Mouse (Mus musculus): ENCODE results near the gene Tpo.

Gene Tpo

GRCm38 (mm10) chr12:30077056-30077455 is 55.4 kb downstream of the Tpo start:
- DNase-seq (ENCODE audit: low read depth, low spot score): no peak

GRCm38 (mm10) chr12:30076316-30076715 is 56.1 kb downstream of the Tpo start:
- no peak for DNase-seq (ENCODE audit: low read depth, low spot score)

- no peak for DNase-seq (ENCODE audit: low read depth, low spot score)
These were observed 63.1 kb downstream of the Tpo start for GRCm38 (mm10) chr12:30069321-30069720.

- DNase-seq (ENCODE audit: low read depth, low spot score): no peak
These were observed 64.6 kb downstream of the Tpo start for GRCm38 (mm10) chr12:30067806-30068205.

- no peak for DNase-seq (ENCODE audit: low read depth, low spot score)
These were observed 70.3 kb downstream of the Tpo start for GRCm38 (mm10) chr12:30062118-30062505.

- no peak for DNase-seq (ENCODE audit: low read depth, low spot score)
These were observed 70.8 kb downstream of the Tpo start for GRCm38 (mm10) chr12:30061503-30062117.

- no peak for DNase-seq (ENCODE audit: low read depth, low spot score)
These were observed 74.4 kb downstream of the Tpo start for GRCm38 (mm10) chr12:30058044-30058443.

- DNase-seq (ENCODE audit: low read depth, low spot score): no peak
These were observed 77.5 kb downstream of the Tpo start for GRCm38 (mm10) chr12:30054761-30055540.

GRCm38 (mm10) chr12:30050235-30050634 is 82.2 kb downstream of the Tpo start:
- DNase-seq (ENCODE audit: low read depth, low spot score): peak; percentile 28

- DNase-seq (ENCODE audit: low read depth, low spot score): no peak
These were observed 82.6 kb downstream of the Tpo start for GRCm38 (mm10) chr12:30049818-30050217.

- DNase-seq (ENCODE audit: low read depth, low spot score): no peak
These were observed 83.6 kb downstream of the Tpo start for GRCm38 (mm10) chr12:30048848-30049247.

GRCm38 (mm10) chr12:30040150-30040549 is 92.3 kb downstream of the Tpo start:
- DNase-seq (ENCODE audit: low read depth, low spot score): no peak

- DNase-seq (ENCODE audit: low read depth, low spot score): no peak
These were observed 92.9 kb downstream of the Tpo start for GRCm38 (mm10) chr12:30039565-30039964.

GRCm38 (mm10) chr12:30036569-30037055 is 95.8 kb downstream of the Tpo start:
- no peak for DNase-seq (ENCODE audit: low read depth, low spot score)

- no peak for DNase-seq (ENCODE audit: low read depth, low spot score)
These were observed 96.4 kb downstream of the Tpo start for GRCm38 (mm10) chr12:30035841-30036568.

- DNase-seq (ENCODE audit: low read depth, low spot score): no peak
These were observed 97.0 kb downstream of the Tpo start for GRCm38 (mm10) chr12:30035406-30035805.

GRCm38 (mm10) chr12:30034681-30035080 is 97.7 kb downstream of the Tpo start:
- DNase-seq (ENCODE audit: low read depth, low spot score): no peak

- no peak for DNase-seq (ENCODE audit: low read depth, low spot score)
These were observed 101.9 kb downstream of the Tpo start for GRCm38 (mm10) chr12:30030571-30030970.

GRCm38 (mm10) chr12:30029111-30029510 is 103.3 kb downstream of the Tpo start:
- no peak for DNase-seq (ENCODE audit: low read depth, low spot score)

- no peak for DNase-seq (ENCODE audit: low read depth, low spot score)
These were observed 104.6 kb downstream of the Tpo start for GRCm38 (mm10) chr12:30027721-30028340.

GRCm38 (mm10) chr12:30024264-30024825 is 108.1 kb downstream of the Tpo start:
- no peak for DNase-seq (ENCODE audit: low read depth, low spot score)

GRCm38 (mm10) chr12:30023491-30023890 is 108.9 kb downstream of the Tpo start:
- DNase-seq (ENCODE audit: low read depth, low spot score): no peak

All from CD4-positive, CD25-positive, alpha-beta regulatory T cell, adult 2 months (primary cell).